Mouse (Mus musculus) forebrain, embryonic 14.5 days (tissue): ENCODE measurements at regions not wholly inside any gene's neighbourhood (a gene's known extent, or its start where the extent isn't known, plus 50 kb on each side); places are given as distances from the start of the nearest gene placed in this dataset.

ENCODE experiments used
- ATAC-seq: fragments of 200-750 bp; cut with Nextera tagmentation; 2 replicates; pipeline ENCODE4 v1.8.0; 2017; ENCODE audit warnings: mild to moderate bottlenecking, moderate library complexity
- DNase-seq: peaks from one replicate; pipeline ENCODE4 v3.0.0-alpha.2; 2015; ENCODE audit warnings: low spot score
- H3K27ac ChIP-seq: fragments of 300-500 bp; sonication (generic); 2 replicates; pipeline ENCODE4 v1.5.1; 2014; ENCODE audit warnings: low read depth, mild to moderate bottlenecking, control low read depth, low read length, moderate library complexity
- H3K27me3 ChIP-seq: fragments of 300-500 bp; sonication (generic); replicated peaks from 2 replicates; pipeline ENCODE4 v1.6.1; 2014; ENCODE audit warnings: low read length, control low read depth, mixed read lengths; ENCODE audit not compliant: control insufficient read depth, insufficient read depth
- H3K36me3 ChIP-seq: fragments of 300-500 bp; sonication (generic); 2 replicates; pipeline ENCODE4 v1.6.1; 2014; ENCODE audit warnings: low read length, control low read depth; ENCODE audit not compliant: control insufficient read depth, insufficient read depth
- H3K4me1 ChIP-seq: fragments of 300-500 bp; sonication (generic); 2 replicates; pipeline ENCODE4 v1.6.1; 2014; ENCODE audit warnings: antibody characterized with exemption, low read length, control low read depth; ENCODE audit not compliant: control insufficient read depth, insufficient read depth
- H3K4me2 ChIP-seq: fragments of 300-500 bp; sonication (generic); 2 replicates; pipeline ENCODE4 v1.6.1; 2014; ENCODE audit warnings: mild to moderate bottlenecking, control low read depth, low read length
- H3K4me3 ChIP-seq: fragments of 300-500 bp; sonication (generic); 2 replicates; pipeline ENCODE4 v1.5.1; 2014; ENCODE audit warnings: low read depth, low read length, control low read depth
- H3K9ac ChIP-seq: fragments of 300-500 bp; sonication (generic); 2 replicates; pipeline ENCODE4 v1.6.1; 2014; ENCODE audit warnings: mild to moderate bottlenecking, low read length, control low read depth, moderate library complexity
- H3K9me3 ChIP-seq: fragments of 300-500 bp; sonication (generic); replicated peaks from 2 replicates; pipeline ENCODE4 v1.6.1; 2016; ENCODE audit warnings: low read length, control low read depth, mixed read lengths; ENCODE audit not compliant: control insufficient read depth
- WGBS: fragments of 180-500 bp; shearing (Covaris S2); extraction: QIAGEN DNeasy Blood & Tissue Kit; methylation state at CpG from one replicate; pipeline ENCODE4 v1.1.7; 2014; 5-methylcytosine and 5-hydroxymethylcytosine counted together

DNA sequence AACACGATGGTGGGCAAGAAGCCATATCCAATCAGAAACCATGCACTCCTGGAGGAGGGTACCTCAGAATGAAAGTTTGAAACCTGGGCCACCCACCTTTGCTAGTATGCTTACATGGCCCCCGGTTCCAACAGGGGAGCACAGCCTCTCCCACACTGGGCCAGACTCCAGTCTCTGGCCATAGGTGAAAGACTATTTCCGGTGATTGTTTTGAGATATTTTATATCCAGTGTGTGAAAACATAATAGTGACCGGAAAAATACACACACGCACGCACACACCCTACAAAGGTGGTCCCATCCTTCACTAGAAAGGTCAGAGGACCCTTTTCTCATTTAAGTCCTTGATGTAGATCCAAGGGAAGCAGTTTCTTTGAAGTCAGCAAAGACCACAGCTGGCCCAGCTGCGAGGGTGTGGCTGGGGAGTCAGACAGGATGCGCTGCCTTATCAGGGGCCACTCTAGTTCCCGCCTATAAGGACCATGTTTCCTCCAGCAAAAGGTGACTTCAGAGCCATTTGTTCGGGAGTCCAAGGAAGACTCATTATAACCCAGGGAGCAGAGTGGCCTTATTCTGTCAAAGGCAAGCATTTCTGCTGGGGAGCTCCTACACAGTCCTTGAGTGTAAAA is 206.0 kb downstream of the Zfp36l1 start:
- Histone ChIP-seq H3K4me2 (no peak overlapping the region), H3K4me3 (no peak overlapping the region), H3K9me3 (no peaks in the 10 kb centered on the region), H3K9ac (no peak overlapping the region), H3K36me3 (no peaks in the 10 kb centered on the region), H3K4me1 (peaks cover 16% of the 10 kb centered on the region), H3K27me3 (no peaks in the 10 kb centered on the region), H3K27ac (no peak overlapping the region; the same call in 1 of the 2 replicates)
- WGBS: 91% methylated on average over 10 of the region's 10 CpGs
- DNase-seq: no peak
- ATAC-seq: no peak

DNA sequence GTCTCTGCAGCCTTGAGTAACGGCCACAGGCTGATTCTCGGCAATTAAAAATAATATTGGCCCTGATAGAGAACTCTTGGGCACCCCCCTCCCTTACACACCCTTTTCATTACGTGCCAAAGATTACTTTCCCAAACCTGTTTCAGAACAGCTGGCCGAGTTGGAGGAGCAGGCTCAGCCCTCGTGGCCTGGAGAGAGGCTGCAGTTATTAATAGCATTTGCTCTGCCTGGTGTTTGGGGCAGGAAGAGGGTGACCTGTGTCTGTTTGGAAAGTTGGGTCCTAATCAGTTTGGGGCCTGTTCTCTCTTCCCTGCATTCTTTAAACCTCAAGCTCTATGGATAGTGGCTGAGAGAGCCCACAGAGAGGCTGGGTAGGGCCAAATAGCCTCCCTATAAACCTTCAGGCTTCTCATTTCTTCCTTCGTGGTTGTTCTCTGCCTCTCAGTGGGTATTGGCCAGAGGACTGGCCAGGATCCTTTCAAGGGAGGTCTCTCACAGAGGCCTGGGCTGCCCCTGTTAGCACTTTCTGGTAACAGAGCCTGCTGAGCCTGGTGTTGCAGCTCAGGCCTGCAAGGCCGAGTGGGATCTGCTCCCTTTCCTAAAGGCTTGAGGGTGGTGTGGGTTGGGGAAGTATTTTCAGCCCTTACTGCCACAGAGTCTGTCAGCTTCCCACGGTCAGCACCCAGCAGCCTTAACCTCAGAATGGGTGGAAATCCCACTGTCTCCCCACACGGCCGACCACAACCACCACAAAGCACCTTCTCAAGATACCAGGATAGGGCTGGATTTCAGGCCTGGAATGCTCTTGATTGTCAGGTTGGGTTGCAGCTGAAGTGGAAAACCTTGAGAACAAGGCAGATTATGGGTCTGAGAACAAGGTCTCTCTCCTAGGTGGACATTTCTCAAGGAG is 206.7 kb downstream of the Zfp36l1 start:
- H3K27ac ChIP-seq: peak overlapping the region; percentile 49; the same call in 1 of the 2 replicates
- H3K9me3 ChIP-seq: no peaks in the 10 kb centered on the region
- 56% methylated on average over 10 of the region's 10 CpGs for WGBS
- H3K4me3 ChIP-seq: no peak overlapping the region
- peaks cover 10% of the 10 kb centered on the region for H3K4me1 ChIP-seq
- H3K36me3 ChIP-seq: no peaks in the 10 kb centered on the region
- H3K27me3 ChIP-seq: no peaks in the 10 kb centered on the region
- peak; percentile 31 for DNase-seq
- no peak overlapping the region for H3K9ac ChIP-seq
- no peak overlapping the region for H3K4me2 ChIP-seq
- no peak for ATAC-seq

DNA sequence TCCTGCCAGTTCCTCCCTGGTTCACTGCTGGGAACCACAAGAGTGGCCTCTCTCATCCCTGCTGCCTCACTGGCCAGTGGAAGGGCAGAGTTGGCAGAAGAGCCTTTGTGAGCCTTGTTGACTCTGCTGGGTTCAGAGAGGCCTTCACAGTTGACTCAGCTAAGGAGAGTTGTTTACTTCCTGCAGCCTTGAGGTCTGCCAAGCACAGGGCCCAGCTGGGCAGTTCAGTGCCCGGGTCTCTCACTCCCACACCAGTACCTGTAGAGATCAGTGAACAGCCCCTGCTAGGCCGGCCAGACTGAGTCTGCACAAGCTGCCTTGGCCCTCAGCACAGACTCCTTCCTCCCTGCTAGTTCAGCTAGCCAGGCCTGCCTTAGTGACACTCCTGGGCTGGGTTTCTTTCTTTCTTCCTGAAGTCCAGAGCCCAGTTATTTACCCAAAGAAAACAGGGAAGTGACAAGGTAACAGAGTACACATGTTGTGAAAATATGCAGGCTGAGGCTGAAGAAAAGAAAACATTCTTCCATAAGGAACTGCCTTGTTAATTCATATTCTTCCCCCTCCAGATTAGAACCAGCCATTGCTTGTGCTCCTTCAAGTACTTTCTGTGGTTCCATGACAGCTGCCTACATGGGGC is 207.8 kb downstream of the Zfp36l1 start:
- ATAC-seq: no peak
- H3K36me3 ChIP-seq: no peaks in the 10 kb centered on the region

DNA sequence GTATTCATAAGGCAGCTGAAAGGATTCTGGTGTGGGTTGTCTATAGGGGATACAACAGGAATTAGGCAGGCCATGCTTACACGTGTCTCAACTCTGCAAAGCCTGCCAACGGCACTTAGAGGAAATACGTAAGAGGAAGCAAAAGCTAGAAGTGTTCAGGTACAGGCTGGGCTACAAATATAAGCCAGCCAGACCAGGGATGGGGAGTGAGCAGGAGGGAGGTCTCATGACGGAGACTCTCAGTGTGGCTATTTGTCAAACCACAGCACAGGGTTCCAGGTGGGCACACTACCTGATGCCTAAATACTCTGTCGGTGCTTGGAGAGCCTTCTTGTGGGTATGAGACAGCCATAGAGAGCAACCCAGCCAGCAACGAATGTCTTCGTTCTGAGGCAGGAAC is 210.1 kb downstream of the Zfp36l1 start:
- no peak overlapping the region for H3K4me3 ChIP-seq
- H3K36me3 ChIP-seq: no peaks in the 10 kb centered on the region
- H3K9me3 ChIP-seq: peaks cover 3% of the 10 kb centered on the region; the same call in 1 of the 2 replicates
- H3K4me1 ChIP-seq: peaks cover 2% of the 10 kb centered on the region; the same call in 1 of the 2 replicates
- ATAC-seq: no peak
- no peak overlapping the region for H3K9ac ChIP-seq
- 75% methylated on average over 7 of the region's 7 CpGs for WGBS
- no peaks in the 10 kb centered on the region for H3K27me3 ChIP-seq
- no peak for DNase-seq
- H3K4me2 ChIP-seq: no peak overlapping the region
- 0 out of 2 replicates have a peak overlapping the region, but pooled peaks have one; percentile 6 for H3K27ac ChIP-seq

More for the DNA sequence above, 207.8 kb downstream of the Zfp36l1 start:
- no peaks in the 10 kb centered on the region; the same call in 1 of the 2 replicates for H3K9me3 ChIP-seq
- WGBS: 76% methylated on average over 2 of the region's 2 CpGs
- no peaks in the 10 kb centered on the region for H3K27me3 ChIP-seq
- H3K27ac ChIP-seq: no peak overlapping the region
- H3K4me2 ChIP-seq: no peak overlapping the region
- no peak overlapping the region for H3K9ac ChIP-seq
- H3K4me1 ChIP-seq: peaks cover 2% of the 10 kb centered on the region; the same call in 1 of the 2 replicates
- no peak for DNase-seq
- no peak overlapping the region for H3K4me3 ChIP-seq

DNA sequence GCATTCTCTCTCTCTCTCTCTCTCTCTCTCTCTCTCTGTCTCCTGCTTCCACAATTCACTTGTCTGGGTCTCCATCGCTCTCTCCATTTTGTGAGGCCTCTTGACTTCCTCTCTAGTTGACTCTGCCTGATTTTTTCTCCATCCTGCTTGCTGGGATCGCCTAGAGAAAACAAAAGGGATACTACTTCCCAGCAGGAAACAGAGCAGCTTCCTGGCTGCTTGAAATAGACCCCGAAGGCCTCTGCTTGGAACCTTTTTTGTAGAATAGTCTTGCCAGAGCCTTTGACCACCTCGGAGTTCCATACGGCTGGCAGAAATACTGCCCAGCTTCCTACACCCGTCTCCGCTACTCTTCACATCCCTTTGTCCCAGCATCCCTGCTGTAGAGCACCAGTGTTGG is 210.7 kb downstream of the Zfp36l1 start:
- H3K9ac ChIP-seq: no peak overlapping the region
- H3K36me3 ChIP-seq: no peaks in the 10 kb centered on the region
- H3K27me3 ChIP-seq: no peaks in the 10 kb centered on the region
- no peak for DNase-seq
- peaks cover 3% of the 10 kb centered on the region; the same call in 1 of the 2 replicates for H3K9me3 ChIP-seq
- ATAC-seq: no peak
- H3K27ac ChIP-seq: 0 out of 2 replicates have a peak overlapping the region, but pooled peaks have one; percentile 14
- H3K4me3 ChIP-seq: no peak overlapping the region
- H3K4me1 ChIP-seq: peaks cover 2% of the 10 kb centered on the region; the same call in 1 of the 2 replicates
- no peak overlapping the region for H3K4me2 ChIP-seq
- 52% methylated on average over 7 of the region's 7 CpGs for WGBS

DNA sequence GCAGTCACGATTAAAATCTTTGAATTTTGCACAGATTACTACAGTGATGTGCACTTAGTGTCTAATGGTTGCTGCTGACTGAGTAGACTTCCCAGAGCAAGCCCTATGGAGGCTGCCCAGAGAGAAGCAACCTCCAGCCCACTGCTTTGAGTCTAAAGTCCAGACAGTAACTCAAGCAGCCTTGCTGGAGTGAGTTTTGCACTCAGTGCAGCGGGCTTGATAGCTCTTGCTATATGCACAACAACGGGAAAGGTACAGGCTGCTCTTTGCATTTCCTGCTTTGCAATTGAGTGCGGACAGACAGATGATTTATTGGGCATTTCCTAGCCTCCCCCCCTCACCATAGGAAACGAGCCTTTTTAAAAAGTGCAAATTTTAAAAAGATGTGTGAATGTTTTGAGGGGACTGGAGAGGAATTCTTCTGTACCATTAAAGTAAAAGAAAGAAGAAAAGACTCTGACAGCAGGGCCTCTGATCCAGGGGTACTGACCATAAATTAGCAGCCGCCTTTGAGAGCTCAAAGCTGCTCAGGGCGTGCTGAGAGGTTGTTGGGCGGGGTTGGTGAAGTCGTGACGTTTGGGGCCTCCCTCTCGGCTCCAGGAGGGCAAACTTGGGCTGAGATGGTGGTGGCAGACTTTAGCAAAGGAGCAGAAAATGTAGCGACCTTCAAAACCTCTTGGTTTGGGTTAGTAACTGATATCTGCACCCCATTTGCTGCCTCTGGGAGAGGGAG is 214.4 kb downstream of the Zfp36l1 start:
- Histone ChIP-seq H3K27me3 (no peaks in the 10 kb centered on the region), H3K9me3 (peaks cover 3% of the 10 kb centered on the region; the same call in 1 of the 2 replicates), H3K27ac (no peak overlapping the region), H3K4me3 (no peak overlapping the region), H3K9ac (no peak overlapping the region), H3K36me3 (no peaks in the 10 kb centered on the region), H3K4me1 (peaks cover 17% of the 10 kb centered on the region), H3K4me2 (no peak overlapping the region)
- ATAC-seq: no peak
- WGBS: 16% methylated on average over 12 of the region's 12 CpGs
- DNase-seq: peak; percentile 24

DNA sequence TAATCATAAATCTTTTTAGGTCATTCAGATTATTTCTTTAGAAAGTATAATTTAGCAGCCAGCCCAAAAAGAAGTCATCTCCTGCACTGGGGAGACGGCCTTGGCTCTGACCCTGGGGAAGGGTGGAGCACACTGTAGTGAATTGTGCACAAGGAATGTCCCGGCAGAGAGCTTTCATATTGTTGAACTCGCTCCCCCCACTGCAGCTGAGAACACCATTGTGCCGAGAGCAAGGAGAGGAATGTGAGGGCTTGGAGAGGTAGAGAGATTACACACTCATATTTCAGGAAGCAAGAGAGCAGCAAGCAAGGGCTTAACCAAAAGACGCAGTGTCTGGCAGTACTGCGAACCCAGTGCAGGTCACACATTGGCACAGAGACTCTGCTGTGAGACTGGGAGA is 216.8 kb downstream of the Zfp36l1 start:
- H3K4me3 ChIP-seq: no peak overlapping the region
- H3K27me3 ChIP-seq: no peaks in the 10 kb centered on the region
- 13% methylated on average over 6 of the region's 6 CpGs for WGBS
- H3K9ac ChIP-seq: no peak overlapping the region
- H3K27ac ChIP-seq: no peak overlapping the region
- no peak; the same call in 1 of the 2 replicates for ATAC-seq
- DNase-seq: peak; percentile 21
- no peaks in the 10 kb centered on the region for H3K36me3 ChIP-seq
- H3K4me2 ChIP-seq: no peak overlapping the region
- H3K4me1 ChIP-seq: peaks cover 14% of the 10 kb centered on the region
- peaks cover 3% of the 10 kb centered on the region; the same call in 1 of the 2 replicates for H3K9me3 ChIP-seq

DNA sequence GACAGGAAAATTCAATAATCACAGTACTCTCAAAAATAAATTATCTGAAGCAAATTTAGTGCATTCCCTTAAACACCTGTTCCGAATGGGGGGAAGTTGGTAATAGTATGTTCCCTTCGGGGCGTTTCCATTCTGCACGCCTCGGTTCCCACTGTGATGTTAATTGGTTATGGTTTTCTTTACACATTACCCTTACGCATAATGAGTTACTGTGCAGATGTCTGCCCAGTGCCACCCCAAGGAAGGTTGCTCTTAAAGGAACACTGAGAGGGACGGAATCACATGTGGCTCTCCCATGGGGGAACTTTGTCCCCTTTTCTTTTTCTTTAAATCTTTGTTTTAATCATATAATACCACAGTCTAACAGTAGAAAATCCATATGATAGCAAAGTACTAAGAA is 217.5 kb downstream of the Zfp36l1 start:
- ATAC-seq: peak; percentile 66; the same call in 1 of the 2 replicates
- Histone ChIP-seq H3K4me2 (no peak overlapping the region), H3K27me3 (no peaks in the 10 kb centered on the region), H3K4me3 (no peak overlapping the region), H3K4me1 (peaks cover 14% of the 10 kb centered on the region), H3K36me3 (no peaks in the 10 kb centered on the region), H3K9me3 (peaks cover 3% of the 10 kb centered on the region; the same call in 1 of the 2 replicates), H3K9ac (no peak overlapping the region), H3K27ac (no peak overlapping the region)
- peak; percentile 54 for DNase-seq
- WGBS: 4% methylated on average over 7 of the region's 7 CpGs
